Mouse (Mus musculus) heart, embryonic 11.5 days (tissue): Measurements from ENCODE around the gene Slc23a2. TPM values are rescaled to one million over a fixed set of nuclear protein-coding genes. Genes with fewer than 3 reads are reported as not detected.

Experiments used
- ATAC-seq: fragments of 200-750 bp; cut with Nextera tagmentation; replicated peaks from 2 replicates; pipeline ENCODE4 v1.8.0; 2017; ENCODE audit warnings: moderate library complexity; ENCODE audit not compliant: insufficient number of reproducible peaks, low FRiP score, low TSS enrichment
- H3K27ac ChIP-seq: fragments of 300-500 bp; sonication (generic); 2 replicates; pipeline ENCODE4 v1.5.1; 2014; ENCODE audit warnings: mild to moderate bottlenecking, low read depth, low read length
- H3K27me3 ChIP-seq: fragments of 300-500 bp; sonication (generic); 2 replicates; pipeline ENCODE4 v1.6.1; 2014; ENCODE audit warnings: mild to moderate bottlenecking, low read length, mixed read lengths; ENCODE audit not compliant: control insufficient read depth, insufficient read depth
- H3K36me3 ChIP-seq: fragments of 300-500 bp; sonication (generic); 2 replicates; pipeline ENCODE4 v1.6.1; 2014; ENCODE audit warnings: mild to moderate bottlenecking, low read length, moderate library complexity, mixed read lengths; ENCODE audit not compliant: control insufficient read depth, insufficient read depth
- H3K4me1 ChIP-seq: fragments of 300-500 bp; sonication (generic); 2 replicates; pipeline ENCODE4 v1.6.1; 2014; ENCODE audit warnings: low read length; ENCODE audit not compliant: control insufficient read depth, insufficient read depth
- H3K4me2 ChIP-seq: fragments of 300-500 bp; sonication (generic); 2 replicates; pipeline ENCODE4 v1.6.1; 2014; ENCODE audit warnings: mild to moderate bottlenecking, moderate library complexity
- H3K4me3 ChIP-seq: fragments of 300-500 bp; sonication (generic); 2 replicates; pipeline ENCODE4 v1.5.1; 2014; ENCODE audit warnings: low read depth, low read length
- H3K9ac ChIP-seq: fragments of 300-500 bp; sonication (generic); 2 replicates; pipeline ENCODE4 v1.6.1; 2014; ENCODE audit warnings: mild to moderate bottlenecking, low read depth, low read length, moderate library complexity
- H3K9me3 ChIP-seq: fragments of 300-500 bp; sonication (generic); replicated peaks from 2 replicates; pipeline ENCODE4 v1.6.1; 2016; ENCODE audit warnings: low read length; ENCODE audit not compliant: control insufficient read depth
- WGBS: fragments of 180-500 bp; shearing (Covaris S2); extraction: QIAGEN DNeasy Blood & Tissue Kit; methylation state at CpG from one replicate; pipeline ENCODE4 v1.1.7; 2014; ENCODE audit not compliant: insufficient replicate concordance; 5-methylcytosine and 5-hydroxymethylcytosine counted together
- polyA plus RNA-seq: library from polyadenylated mRNA; unstranded; fragments of >200 nt; fragmentation: Nextera tagmentation; extraction: Ambion mirVana; gene quantifications from 2 replicates; pipeline ENCODE4 v1.2.1, GENCODE M21; 2014

The Slc23a2 gene
- polyA plus RNA-seq, 1 experiment from 2014 or later = 8.7 TPM

GRCm38 (mm10) chr2:132022621-132023020 lies 122.3 kb downstream of the Slc23a2 start:
- Histone ChIP-seq H3K4me2 (no peak overlapping the region), H3K27ac (no peak overlapping the region), H3K9ac (no peak overlapping the region), H3K27me3 (peaks cover 11% of the 10 kb centered on the region), H3K9me3 (no peaks in the 10 kb centered on the region), H3K4me1 (peaks cover 12% of the 10 kb centered on the region), H3K36me3 (no peaks in the 10 kb centered on the region), H3K4me3 (no peak overlapping the region)
- no peak for ATAC-seq
- 71% methylated on average over 8 of the region's 8 CpGs for WGBS

DNA sequence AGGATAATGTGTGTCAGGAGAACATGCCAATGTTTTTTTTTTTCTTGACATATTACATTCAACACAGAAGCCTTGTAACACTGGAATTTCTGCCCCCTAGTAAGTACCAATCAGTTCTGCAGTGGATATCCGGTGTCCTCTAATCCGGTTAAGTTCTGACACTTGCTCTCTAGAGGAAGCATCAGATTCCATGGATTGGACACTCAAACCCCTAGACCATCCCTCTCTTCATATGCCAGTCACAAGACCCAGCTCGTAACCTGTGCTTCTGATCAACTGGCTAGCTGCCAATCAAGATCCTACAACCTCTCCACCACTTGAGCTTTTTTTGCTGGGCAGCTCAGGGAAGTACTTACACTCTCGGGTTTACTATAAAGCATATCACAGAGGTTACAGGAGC lies 123.3 kb downstream of the Slc23a2 start:
- Histone ChIP-seq H3K27ac (no peak overlapping the region), H3K9me3 (no peaks in the 10 kb centered on the region), H3K9ac (no peak overlapping the region), H3K36me3 (no peaks in the 10 kb centered on the region), H3K4me1 (peaks cover 15% of the 10 kb centered on the region), H3K4me3 (no peak overlapping the region), H3K27me3 (peaks cover 1% of the 10 kb centered on the region; the same call in 1 of the 2 replicates), H3K4me2 (no peak overlapping the region)
- ATAC-seq = no peak
- 58% methylated on average over 4 of the region's 4 CpGs for WGBS

- H3K4me3 ChIP-seq = no peak overlapping the region
- H3K4me2 ChIP-seq = 0 out of 2 replicates have a peak overlapping the region, but pooled peaks have one; percentile 14
- H3K4me1 ChIP-seq = peaks cover 15% of the 10 kb centered on the region
- no peak for ATAC-seq
- no peaks in the 10 kb centered on the region for H3K27me3 ChIP-seq
- WGBS = 35% methylated on average over 5 of the region's 5 CpGs
- no peak overlapping the region for H3K9ac ChIP-seq
- no peaks in the 10 kb centered on the region for H3K9me3 ChIP-seq
- H3K27ac ChIP-seq = no peak overlapping the region
- no peaks in the 10 kb centered on the region for H3K36me3 ChIP-seq
Observed at GRCm38 (mm10) chr2:132020991-132021541, 123.8 kb downstream of the Slc23a2 start.

- no peaks in the 10 kb centered on the region for H3K9me3 ChIP-seq
- no peaks in the 10 kb centered on the region for H3K36me3 ChIP-seq
- H3K9ac ChIP-seq = no peak overlapping the region
- WGBS = 73% methylated on average over 7 of the region's 7 CpGs
- no peaks in the 10 kb centered on the region for H3K27me3 ChIP-seq
- H3K4me3 ChIP-seq = no peak overlapping the region
- no peak overlapping the region for H3K4me2 ChIP-seq
- no peak overlapping the region for H3K27ac ChIP-seq
- peaks cover 15% of the 10 kb centered on the region for H3K4me1 ChIP-seq
- no peak for ATAC-seq
Observed at GRCm38 (mm10) chr2:132020420-132020819, 124.5 kb downstream of the Slc23a2 start.

- peaks cover 15% of the 10 kb centered on the region for H3K4me1 ChIP-seq
- H3K4me2 ChIP-seq = no peak overlapping the region
- H3K27ac ChIP-seq = no peak overlapping the region
Observed at GRCm38 (mm10) chr2:132019372-132019811, 125.5 kb downstream of the Slc23a2 start.

GRCm38 (mm10) chr2:132018156-132018555 lies 126.8 kb downstream of the Slc23a2 start:
- no peak overlapping the region for H3K27ac ChIP-seq
- H3K4me2 ChIP-seq = no peak overlapping the region
- H3K4me1 ChIP-seq = peaks cover 15% of the 10 kb centered on the region
- H3K9me3 ChIP-seq = no peaks in the 10 kb centered on the region
- no peak for ATAC-seq
- no peaks in the 10 kb centered on the region for H3K27me3 ChIP-seq
- 41% methylated on average over 4 of the region's 4 CpGs for WGBS
- H3K4me3 ChIP-seq = no peak overlapping the region
- no peaks in the 10 kb centered on the region for H3K36me3 ChIP-seq
- H3K9ac ChIP-seq = no peak overlapping the region

More at GRCm38 (mm10) chr2:132019372-132019811, 125.5 kb downstream of the Slc23a2 start:
- WGBS = 74% methylated on average over 3 of the region's 3 CpGs
- Histone ChIP-seq H3K9ac (no peak overlapping the region), H3K36me3 (no peaks in the 10 kb centered on the region), H3K4me3 (no peak overlapping the region), H3K27me3 (no peaks in the 10 kb centered on the region), H3K9me3 (no peaks in the 10 kb centered on the region)
- ATAC-seq = no peak

DNA sequence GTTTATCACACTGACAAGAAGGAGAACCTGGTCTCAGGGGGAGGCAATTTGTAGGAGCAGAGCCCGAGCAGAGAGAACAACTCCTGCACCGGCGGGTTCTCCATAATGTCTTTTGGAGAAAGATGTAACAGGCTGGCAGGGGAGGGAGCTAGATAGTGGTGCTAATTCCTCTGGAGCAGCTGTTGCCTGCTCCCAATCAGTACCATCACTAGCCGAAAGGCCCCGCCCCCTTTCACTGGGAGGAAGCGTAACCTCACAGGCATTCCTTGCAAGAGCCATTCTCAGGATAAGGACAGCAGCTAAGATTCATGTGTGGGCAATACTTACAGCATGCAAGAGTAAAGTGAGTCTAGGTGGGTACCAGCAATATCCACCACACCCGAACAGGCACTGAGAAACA lies 127.3 kb downstream of the Slc23a2 start:
- ATAC-seq = 0 out of 2 replicates have a peak, but pooled peaks have one; percentile 41
- no peak overlapping the region for H3K9ac ChIP-seq
- no peak overlapping the region for H3K27ac ChIP-seq
- H3K27me3 ChIP-seq = no peaks in the 10 kb centered on the region
- H3K4me1 ChIP-seq = peaks cover 15% of the 10 kb centered on the region
- H3K4me3 ChIP-seq = no peak overlapping the region
- 18% methylated on average over 7 of the region's 7 CpGs for WGBS
- H3K4me2 ChIP-seq = peak overlapping the region; percentile 15; the same call in 1 of the 2 replicates
- H3K9me3 ChIP-seq = no peaks in the 10 kb centered on the region
- no peaks in the 10 kb centered on the region for H3K36me3 ChIP-seq

DNA sequence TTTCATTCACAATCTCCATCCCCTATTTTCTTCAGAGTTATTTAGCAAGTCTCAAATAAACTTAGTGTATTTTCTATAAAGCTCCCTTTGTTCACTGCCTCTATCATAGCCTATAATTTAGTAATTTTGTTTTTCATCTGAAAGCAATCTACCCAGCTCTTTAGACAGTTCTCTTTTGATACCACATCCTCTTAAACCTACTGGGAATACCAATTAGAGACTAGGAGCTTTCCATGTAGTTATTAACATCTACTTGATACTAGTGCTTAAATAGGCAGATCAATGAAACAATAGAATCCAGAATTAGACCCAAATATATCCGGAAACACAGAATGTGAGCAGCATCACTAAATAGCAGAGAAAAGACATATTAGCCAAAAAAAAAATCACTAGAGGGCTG lies 128.9 kb downstream of the Slc23a2 start:
- Histone ChIP-seq H3K9ac (no peak overlapping the region), H3K36me3 (no peaks in the 10 kb centered on the region), H3K27me3 (no peaks in the 10 kb centered on the region), H3K27ac (no peak overlapping the region), H3K4me3 (no peak overlapping the region), H3K4me2 (no peak overlapping the region), H3K4me1 (peaks cover 7% of the 10 kb centered on the region), H3K9me3 (no peaks in the 10 kb centered on the region)
- WGBS = 81% methylated on average over 1 of the region's 1 CpGs
- ATAC-seq = no peak

DNA sequence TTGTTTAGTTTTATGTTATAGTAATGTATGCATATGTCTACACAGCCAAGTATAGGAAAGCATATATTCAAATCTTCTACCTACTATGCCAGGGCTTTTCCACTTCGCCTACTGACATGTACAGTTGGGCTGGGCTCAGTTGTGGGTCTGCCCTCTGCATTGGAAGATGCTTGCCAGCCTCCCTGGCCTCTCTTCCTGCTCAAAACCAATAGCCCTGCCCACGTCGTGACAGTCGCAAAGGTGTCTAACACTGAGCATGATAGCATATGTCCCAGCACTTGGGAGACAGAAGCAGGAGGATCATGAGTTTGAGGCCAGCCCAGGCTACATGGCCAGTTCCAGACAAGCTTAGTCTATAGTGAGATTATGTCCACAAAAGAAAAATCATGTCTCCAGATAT lies 131.8 kb downstream of the Slc23a2 start:
- ATAC-seq = no peak
- Histone ChIP-seq H3K27me3 (no peaks in the 10 kb centered on the region), H3K9me3 (no peaks in the 10 kb centered on the region), H3K4me1 (peaks cover 5% of the 10 kb centered on the region), H3K4me3 (no peak overlapping the region), H3K4me2 (no peak overlapping the region), H3K36me3 (no peaks in the 10 kb centered on the region), H3K27ac (no peak overlapping the region), H3K9ac (no peak overlapping the region)
- WGBS = 79% methylated on average over 4 of the region's 4 CpGs
